Mouse (Mus musculus): Measurements from ENCODE around the gene Tcte3. TPM values are rescaled to one million over a fixed set of nuclear protein-coding genes. Genes with fewer than 3 reads are reported as not detected.
"Not testable (repeated sequence)": the region's sequence is repeated elsewhere in the genome, so short reads cannot be mapped to it uniquely, and the experiment has no call there.

Tcte3 gene
- polyA plus RNA-seq (2012) = 0.13 and 0.56 TPM in 2 replicates

DNA sequence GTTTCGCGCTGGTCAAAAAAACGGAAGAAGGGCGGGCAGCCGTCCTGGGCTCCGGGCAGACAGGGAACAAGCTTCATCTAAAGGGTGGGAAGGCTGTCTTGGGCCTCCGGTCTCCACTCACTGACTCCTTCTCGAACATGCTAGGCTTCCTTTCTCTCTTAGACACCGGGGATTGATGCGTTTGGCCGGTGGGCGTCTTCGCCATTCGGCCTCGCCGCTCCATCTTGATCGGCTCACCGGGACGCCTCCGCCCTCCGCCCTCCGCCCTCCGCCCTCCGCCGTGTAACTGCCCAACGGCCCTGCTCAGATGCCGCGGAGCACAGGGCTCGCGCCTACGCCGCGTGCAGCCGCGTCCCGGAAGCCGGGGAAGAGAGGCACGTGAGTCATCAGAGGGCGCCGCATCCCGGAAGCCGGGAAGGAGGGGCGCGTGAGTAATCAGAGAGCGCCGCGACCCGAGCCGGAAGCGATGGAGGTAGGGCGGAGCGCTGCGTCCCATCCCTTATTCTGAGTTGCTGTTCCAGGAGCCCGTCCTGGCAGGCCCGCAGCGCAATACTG, at the start of gene Tcte3, which contains the start of the genes Ermard and Gm3448:
TSS of gene Tcte3 (minus strand) at position 314 of the 555 bp plus-strand sequence.
TSS of gene Ermard (plus strand) at position 34 of the 555 bp plus-strand sequence.
TSS of gene Gm3448 (minus strand) at position 363 of the 555 bp plus-strand sequence.
- not testable (repeated sequence) for H3K27me3 ChIP-seq (ENCODE audit: control insufficient read depth); H3K9me3 ChIP-seq (ENCODE audit: control insufficient read depth, low read length); H3K4me1 ChIP-seq (ENCODE audit: control insufficient read depth); H3K4me3 ChIP-seq (replicated peaks); H3K36me3 ChIP-seq (ENCODE audit: control insufficient read depth)

DNA sequence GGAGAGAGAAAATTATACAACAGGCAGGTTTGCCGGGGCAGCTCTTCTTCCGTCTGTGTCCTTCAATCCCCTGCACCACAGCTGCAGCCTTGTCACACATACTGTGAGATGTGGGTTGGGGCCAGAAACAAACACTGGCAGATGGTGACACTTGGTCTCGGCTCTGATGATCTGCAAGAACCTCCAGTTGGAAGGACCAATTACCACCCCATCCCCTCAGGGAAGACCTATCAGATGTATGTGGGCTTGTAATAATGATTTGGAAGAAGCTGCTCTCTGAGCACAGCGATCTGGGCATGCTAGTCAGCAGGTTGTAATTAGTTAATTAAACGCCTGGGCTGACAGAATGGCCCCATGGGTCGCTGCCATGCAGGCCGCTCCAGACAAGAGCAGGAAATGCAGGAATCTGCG, 47.3 kb upstream of the Tcte3 start:
- peaks cover 5% of the 10 kb centered on the region for H3K27me3 ChIP-seq (ENCODE audit: control insufficient read depth)
- peaks cover 42% of the 10 kb centered on the region for H3K4me1 ChIP-seq (ENCODE audit: control insufficient read depth)
- no peaks in the 10 kb centered on the region for H3K9me3 ChIP-seq (ENCODE audit: control insufficient read depth, low read length)
- no peak overlapping the region for H3K4me3 ChIP-seq (replicated peaks)
- no peaks in the 10 kb centered on the region for H3K36me3 ChIP-seq (ENCODE audit: control insufficient read depth)
- TF ChIP-seq TAL1 (IDR thresholded peaks at IDR 0.05; ENCODE audit: low read length) (no peak), GATA1 (IDR thresholded peaks at IDR 0.05; ENCODE audit: low read length) (no peak)

DNA sequence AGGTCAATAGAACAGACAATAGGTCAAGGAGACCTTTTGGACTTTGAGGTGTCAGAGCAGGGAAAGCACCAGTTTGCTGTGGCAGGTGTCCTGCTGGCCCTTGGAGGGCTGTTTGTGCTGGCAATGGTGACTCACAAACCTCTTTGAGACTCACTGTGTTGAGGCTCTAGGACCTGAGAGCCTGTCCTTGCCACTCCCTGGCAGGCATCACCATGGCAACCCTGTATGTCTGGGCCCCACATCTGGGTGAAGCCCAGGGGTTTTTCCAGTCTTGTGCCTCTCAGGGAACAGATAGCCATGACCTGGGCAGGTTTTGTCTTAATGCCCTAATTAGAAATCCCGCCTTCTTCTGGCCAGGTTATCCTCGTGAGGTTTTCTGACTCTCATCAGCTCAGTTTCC, 46.9 kb upstream of the Tcte3 start:
- H3K4me1 ChIP-seq (ENCODE audit: control insufficient read depth) = peaks cover 46% of the 10 kb centered on the region
- no peaks in the 10 kb centered on the region for H3K36me3 ChIP-seq (ENCODE audit: control insufficient read depth)
- no peaks in the 10 kb centered on the region for H3K9me3 ChIP-seq (ENCODE audit: control insufficient read depth, low read length)
- no peak overlapping the region for H3K4me3 ChIP-seq (replicated peaks)
- TF ChIP-seq TAL1 (IDR thresholded peaks at IDR 0.05; ENCODE audit: low read length) (no peak), GATA1 (IDR thresholded peaks at IDR 0.05; ENCODE audit: low read length) (no peak)
- peaks cover 3% of the 10 kb centered on the region for H3K27me3 ChIP-seq (ENCODE audit: control insufficient read depth)

- peaks cover 3% of the 10 kb centered on the region for H3K27me3 ChIP-seq (ENCODE audit: control insufficient read depth)
- H3K4me1 ChIP-seq (ENCODE audit: control insufficient read depth) = peaks cover 53% of the 10 kb centered on the region
- peak overlapping the region; percentile 17 for H3K4me3 ChIP-seq (replicated peaks)
- H3K36me3 ChIP-seq (ENCODE audit: control insufficient read depth) = no peaks in the 10 kb centered on the region
- TF ChIP-seq TAL1 (IDR thresholded peaks at IDR 0.05; ENCODE audit: low read length) = no peak
- no peak for TF ChIP-seq GATA1 (IDR thresholded peaks at IDR 0.05; ENCODE audit: low read length)
- H3K9me3 ChIP-seq (ENCODE audit: control insufficient read depth, low read length) = no peaks in the 10 kb centered on the region
Measured at GRCm38 (mm10) chr17:15085006-15085405, 43.7 kb upstream of the Tcte3 start.

DNA sequence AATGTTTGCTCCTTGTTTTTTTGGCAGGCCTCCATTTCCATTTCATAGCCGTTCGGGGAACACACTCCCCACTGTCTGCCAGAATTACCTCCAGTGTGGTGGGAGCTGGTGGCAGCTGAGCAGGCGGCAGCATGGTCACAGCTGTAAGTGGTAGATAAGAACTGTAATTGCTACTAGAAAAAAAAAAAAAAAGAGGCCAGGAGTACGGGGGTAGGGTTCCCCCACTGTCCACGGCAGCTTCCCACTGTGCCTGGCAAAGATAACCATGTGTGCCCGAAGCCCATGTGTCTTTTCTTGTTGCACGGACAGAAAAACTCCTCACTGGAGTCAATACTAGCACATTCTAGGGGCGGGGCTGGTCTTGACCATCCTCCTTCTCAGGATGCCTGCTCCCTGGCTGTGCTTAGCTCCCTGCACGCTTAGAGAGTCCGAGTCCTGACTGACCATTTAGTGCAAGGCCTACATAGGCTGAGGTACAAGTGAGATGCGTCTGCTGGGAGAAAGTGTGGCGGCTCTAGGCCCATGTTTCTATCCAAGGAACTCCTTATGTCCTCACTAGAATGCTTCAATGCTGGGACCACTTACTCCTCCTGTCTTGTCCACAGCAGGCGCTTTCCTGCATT, 43.0 kb upstream of the Tcte3 start:
- no peaks in the 10 kb centered on the region for H3K9me3 ChIP-seq (ENCODE audit: control insufficient read depth, low read length)
- peaks cover 3% of the 10 kb centered on the region for H3K27me3 ChIP-seq (ENCODE audit: control insufficient read depth)
- no peaks in the 10 kb centered on the region for H3K36me3 ChIP-seq (ENCODE audit: control insufficient read depth)
- H3K4me1 ChIP-seq (ENCODE audit: control insufficient read depth) = peaks cover 53% of the 10 kb centered on the region
- TF ChIP-seq TAL1 (IDR thresholded peaks at IDR 0.05; ENCODE audit: low read length) (peak; percentile 65), GATA1 (IDR thresholded peaks at IDR 0.05; ENCODE audit: low read length) (peak; percentile 16; the same call in 1 of the 2 replicates)
- H3K4me3 ChIP-seq (replicated peaks) = peak overlapping the region; percentile 15

DNA sequence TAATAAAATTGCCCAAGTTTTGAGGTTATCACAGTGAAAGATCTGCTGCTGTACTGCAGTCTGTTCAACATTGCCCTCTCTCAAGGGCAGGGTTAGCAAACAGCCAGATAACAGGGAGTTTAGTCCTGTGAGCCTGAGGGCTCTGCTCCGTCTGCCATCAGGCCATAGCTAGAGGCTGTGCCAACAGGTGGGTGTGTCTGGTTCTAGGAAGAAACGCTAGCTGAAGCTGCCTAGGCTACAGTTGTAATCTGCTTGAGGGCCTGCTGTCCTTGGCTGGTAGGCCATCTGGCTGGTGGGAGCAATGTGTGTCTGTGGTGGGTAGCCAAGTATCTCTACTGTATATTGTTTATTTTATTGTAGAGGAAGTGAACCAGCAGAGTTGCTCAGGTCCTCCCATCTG, 36.2 kb upstream of the Tcte3 start:
- TF ChIP-seq GATA1 (IDR thresholded peaks at IDR 0.05; ENCODE audit: low read length) (no peak), TAL1 (IDR thresholded peaks at IDR 0.05; ENCODE audit: low read length) (no peak)
- H3K27me3 ChIP-seq (ENCODE audit: control insufficient read depth) = no peaks in the 10 kb centered on the region; the same call in 1 of the 2 replicates
- no peaks in the 10 kb centered on the region for H3K9me3 ChIP-seq (ENCODE audit: control insufficient read depth, low read length)
- no peak overlapping the region for H3K4me3 ChIP-seq (replicated peaks)
- H3K36me3 ChIP-seq (ENCODE audit: control insufficient read depth) = peaks cover under 1% of the 10 kb centered on the region
- peaks cover 16% of the 10 kb centered on the region for H3K4me1 ChIP-seq (ENCODE audit: control insufficient read depth)

- H3K36me3 ChIP-seq (ENCODE audit: control insufficient read depth) = peaks cover 5% of the 10 kb centered on the region
- no peaks in the 10 kb centered on the region for H3K27me3 ChIP-seq (ENCODE audit: control insufficient read depth)
- TF ChIP-seq TAL1 (IDR thresholded peaks at IDR 0.05; ENCODE audit: low read length) (no peak), GATA1 (IDR thresholded peaks at IDR 0.05; ENCODE audit: low read length) (no peak)
- peaks cover 15% of the 10 kb centered on the region for H3K4me1 ChIP-seq (ENCODE audit: control insufficient read depth)
- no peaks in the 10 kb centered on the region for H3K9me3 ChIP-seq (ENCODE audit: control insufficient read depth, low read length)
- H3K4me3 ChIP-seq (replicated peaks) = no peak overlapping the region
Measured at GRCm38 (mm10) chr17:15075033-15075432, 33.7 kb upstream of the Tcte3 start.

GRCm38 (mm10) chr17:15072211-15072610, 30.9 kb upstream of the Tcte3 start:
- H3K27me3 ChIP-seq (ENCODE audit: control insufficient read depth) = no peaks in the 10 kb centered on the region
- no peaks in the 10 kb centered on the region for H3K9me3 ChIP-seq (ENCODE audit: control insufficient read depth, low read length)
- H3K4me3 ChIP-seq (replicated peaks) = no peak overlapping the region
- H3K36me3 ChIP-seq (ENCODE audit: control insufficient read depth) = peaks cover 5% of the 10 kb centered on the region
- TF ChIP-seq GATA1 (IDR thresholded peaks at IDR 0.05; ENCODE audit: low read length) (no peak), TAL1 (IDR thresholded peaks at IDR 0.05; ENCODE audit: low read length) (no peak)
- H3K4me1 ChIP-seq (ENCODE audit: control insufficient read depth) = peaks cover 6% of the 10 kb centered on the region

DNA sequence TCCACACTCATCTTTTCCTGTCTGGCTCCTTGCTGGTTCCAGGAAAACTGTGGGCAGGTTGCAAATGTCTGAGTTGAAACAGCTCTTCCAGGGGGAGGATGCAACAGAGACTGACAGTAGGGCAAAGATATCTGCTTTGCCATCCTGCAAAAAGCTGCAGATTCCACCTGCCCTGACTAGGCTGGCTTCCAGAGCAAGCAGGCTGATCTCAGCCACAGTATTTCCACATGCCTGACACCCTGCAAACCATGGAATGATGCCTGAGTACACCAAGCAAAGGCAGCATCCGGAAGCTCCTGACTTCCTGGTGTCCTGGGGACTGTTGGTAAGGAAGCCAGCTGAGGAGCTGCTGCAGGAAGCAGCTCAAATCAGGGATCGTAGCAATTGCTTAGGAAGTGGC, 27.8 kb upstream of the Tcte3 start:
- H3K9me3 ChIP-seq (ENCODE audit: control insufficient read depth, low read length) = no peaks in the 10 kb centered on the region
- TF ChIP-seq TAL1 (IDR thresholded peaks at IDR 0.05; ENCODE audit: low read length) (no peak), GATA1 (IDR thresholded peaks at IDR 0.05; ENCODE audit: low read length) (no peak)
- no peaks in the 10 kb centered on the region for H3K27me3 ChIP-seq (ENCODE audit: control insufficient read depth)
- H3K4me3 ChIP-seq (replicated peaks) = no peak overlapping the region
- no peaks in the 10 kb centered on the region; the same call in 1 of the 2 replicates for H3K4me1 ChIP-seq (ENCODE audit: control insufficient read depth)
- H3K36me3 ChIP-seq (ENCODE audit: control insufficient read depth) = peaks cover 15% of the 10 kb centered on the region
